Mouse (Mus musculus) urinary bladder, adult 2 months (tissue): ENCODE measurements around the gene Tns4. TPM values are rescaled to one million over a fixed set of nuclear protein-coding genes. Genes with fewer than 3 reads are reported as not detected.

Source experiments
- DNase-seq: peaks from one replicate; pipeline ENCODE4 v3.0.0; 2022; ENCODE audit warnings: low spot score
- polyA plus RNA-seq: library from polyadenylated mRNA; depleted of rRNA; stranded (reverse); fragments of >200 nt; gene quantifications from 2 replicates; pipeline ENCODE4 v1.2.3, GENCODE M21; 2012

Gene Tns4
- polyA plus RNA-seq, 1 experiment, result 26.0 TPM

DNA sequence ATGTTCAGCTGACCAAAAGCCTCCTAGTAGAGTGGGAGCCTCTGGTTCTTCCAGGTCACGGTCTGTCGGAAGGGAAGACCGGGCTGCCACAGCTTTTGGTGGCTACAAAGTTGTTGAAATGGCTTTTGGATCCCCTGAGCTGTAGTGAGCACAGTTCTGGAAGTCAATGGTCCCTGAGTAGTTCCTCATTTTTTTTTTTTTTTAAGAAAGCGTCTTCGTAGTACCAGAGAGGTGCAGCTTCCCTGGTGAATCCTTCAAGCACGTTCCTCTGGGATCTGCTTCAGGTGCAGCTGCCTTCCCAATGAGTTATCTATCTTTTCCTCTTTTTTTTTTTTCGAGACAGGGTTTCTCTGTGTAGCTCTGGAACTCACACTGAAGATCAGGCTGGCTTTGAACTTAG, 4.6 kb upstream of the Tns4 start:
- no peak for DNase-seq

DNA sequence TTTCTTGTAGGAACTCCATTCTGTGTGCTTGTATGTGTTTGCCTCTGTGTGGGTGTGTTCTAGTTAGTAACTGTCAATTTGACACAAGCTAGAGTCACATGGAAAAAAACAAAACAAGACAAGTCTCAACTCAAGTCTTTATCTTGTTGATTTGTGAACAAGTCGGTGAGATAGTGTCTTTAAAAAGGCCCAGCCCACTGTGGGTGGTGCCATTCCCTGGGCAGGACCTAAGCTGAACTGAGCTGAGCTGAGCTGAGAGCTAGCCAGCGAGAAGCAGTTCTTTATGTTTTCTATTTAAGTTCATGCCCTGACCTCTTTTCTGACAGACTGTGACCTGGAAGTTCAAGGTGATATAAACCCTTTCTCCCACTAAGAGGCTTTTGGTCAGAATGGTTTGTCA, 2.6 kb upstream of the Tns4 start:
- no peak for DNase-seq

DNA sequence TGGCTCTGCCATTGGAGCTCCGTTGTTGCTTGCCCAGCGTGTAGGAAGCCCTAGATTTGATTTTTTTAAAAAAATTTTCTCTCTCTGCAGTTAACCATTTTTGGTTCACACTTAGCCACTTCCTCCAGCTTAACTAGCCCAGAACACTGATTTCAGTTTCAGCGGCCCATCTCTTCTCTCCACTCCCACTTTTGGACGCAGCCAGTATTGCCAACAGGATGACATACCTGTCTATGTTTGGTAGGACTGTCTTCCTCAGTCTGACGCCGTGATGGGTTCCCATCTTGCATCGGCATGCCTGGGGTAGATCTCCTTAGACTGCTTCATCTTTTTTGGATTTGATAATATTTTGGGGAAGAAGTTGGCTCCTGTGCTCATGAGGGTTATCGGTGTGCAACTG, 1.3 kb upstream of the Tns4 start:
- DNase-seq, result no peak

DNA sequence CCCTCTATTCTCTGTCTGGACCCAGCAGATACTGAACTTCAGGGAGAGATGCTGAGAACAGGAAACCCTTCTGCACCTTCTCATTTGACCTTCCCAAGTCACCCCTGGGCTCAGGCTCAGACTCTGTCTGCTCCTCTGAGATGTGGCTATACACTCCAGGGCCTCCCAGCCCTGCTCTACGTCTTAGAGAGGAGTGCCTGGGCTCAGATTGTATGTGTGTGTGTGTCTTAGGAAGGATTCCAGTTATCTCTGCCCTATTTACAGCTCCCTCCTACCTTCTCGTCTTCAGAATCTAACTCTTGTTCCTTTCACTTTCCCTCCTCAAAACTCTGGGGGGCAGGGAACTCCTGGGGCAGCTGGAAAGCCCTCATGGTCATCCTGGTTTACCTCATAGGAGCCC, 620 bp downstream of the Tns4 start:
- DNase-seq, result no peak

DNA sequence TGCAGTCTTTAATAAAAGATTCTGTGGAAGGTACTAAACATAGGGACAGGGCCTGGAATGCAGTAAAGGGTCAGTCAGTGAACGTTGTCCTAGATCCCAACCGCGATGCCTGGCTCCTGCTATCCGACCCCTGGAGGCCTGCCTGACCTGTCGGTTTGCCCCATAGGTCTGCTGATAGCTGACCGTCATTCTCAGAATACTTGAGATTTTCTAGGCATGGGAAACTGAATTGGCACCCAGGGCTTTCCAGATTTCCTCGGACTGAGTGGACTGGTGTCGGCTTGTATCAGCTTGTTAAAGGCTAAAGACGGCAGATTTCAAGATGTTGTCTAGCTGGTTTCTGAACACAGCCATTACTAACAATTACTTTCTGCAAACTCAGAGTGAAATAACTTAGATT, 4.7 kb downstream of the Tns4 start:
- no peak for DNase-seq

DNA sequence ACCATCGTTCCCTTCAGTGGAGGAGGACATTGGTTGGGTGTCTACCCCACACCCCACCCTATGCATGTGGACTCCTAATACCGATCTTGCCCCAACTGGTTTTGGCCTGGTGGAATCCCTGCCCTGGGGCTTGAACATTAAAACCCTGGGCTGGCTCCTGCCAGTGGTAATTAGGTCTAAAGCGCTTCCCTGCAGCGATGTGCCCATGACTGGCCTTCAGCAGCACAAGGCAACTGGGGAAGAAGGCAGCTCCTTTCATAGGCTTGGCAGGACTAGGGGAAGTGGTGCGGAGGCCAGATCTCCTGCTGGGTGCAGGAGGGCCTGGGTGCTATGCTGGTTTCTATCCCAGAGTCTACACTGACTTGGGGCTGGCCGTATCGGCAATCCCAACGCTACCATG, 5.6 kb downstream of the Tns4 start:
- no peak for DNase-seq

DNA sequence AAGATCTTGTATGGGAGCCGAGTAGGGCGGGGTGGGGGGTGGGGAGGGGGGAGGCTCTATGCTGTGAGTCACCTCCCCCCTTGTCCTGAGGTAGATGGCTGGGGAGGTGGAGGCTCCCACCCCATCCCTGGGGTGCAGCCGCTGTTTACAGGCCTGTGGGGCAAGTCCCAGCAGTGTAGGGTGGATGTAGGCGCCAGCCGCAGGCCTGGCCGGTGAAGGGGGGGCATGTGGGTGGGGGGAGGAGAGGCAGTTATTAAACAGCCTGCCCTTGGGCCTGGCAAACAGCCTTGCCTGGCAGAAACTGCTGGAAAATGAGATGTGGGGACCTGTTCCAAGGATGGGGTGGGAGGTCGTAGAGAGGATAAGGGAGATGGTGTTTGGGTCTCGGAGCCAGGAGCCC, 7.0 kb downstream of the Tns4 start:
- no peak for DNase-seq

DNA sequence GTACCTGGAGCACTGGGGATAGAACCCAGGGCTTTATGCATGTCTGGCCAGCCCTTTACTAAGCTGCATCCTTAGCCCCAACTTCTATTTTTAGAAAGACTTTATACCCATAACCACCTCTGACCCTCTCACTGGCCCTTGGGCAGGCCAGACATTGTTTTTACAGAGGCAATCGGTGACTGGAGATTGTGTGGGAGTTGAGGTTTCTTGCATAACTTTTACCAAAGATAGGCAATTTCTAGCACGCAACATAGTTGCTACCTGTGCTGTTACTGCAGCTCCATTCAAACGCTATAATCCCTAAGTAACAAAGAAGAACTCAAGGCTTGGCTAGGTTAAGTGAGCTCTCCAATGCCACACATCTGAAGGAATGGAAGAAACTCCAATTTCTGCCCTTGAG, 7.5 kb downstream of the Tns4 start:
- no peak for DNase-seq

DNA sequence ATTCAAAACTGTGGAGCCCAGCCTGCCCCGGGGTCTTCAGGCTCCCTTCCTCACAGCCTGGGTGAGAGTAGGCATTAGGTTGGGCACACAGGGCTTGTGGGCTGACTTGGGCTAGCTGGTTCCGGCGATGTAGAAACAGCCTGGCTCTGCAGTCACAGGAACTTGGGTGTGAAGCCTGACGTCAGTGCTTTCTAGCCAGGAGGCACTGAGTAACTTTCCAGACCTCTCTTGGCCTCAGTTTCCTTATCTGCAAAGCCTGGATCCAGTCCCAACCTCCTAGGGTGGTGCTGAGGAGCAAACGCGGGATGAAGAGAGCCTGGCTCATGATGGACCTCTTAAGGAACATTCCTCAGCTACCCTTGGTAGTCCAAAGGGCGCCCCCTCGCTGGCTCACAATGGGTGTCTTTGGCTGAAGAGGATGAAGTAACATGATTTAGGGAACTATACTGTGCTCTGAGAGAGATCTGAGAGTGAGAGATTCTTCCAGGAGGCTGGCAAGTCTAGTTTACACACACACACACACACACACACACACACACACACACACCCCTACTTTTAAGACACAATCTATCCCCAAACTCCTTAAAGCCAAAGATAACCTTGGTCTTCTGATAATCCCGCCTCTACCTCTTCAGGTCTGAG, 8.1 kb downstream of the Tns4 start:
- no peak for DNase-seq

DNA sequence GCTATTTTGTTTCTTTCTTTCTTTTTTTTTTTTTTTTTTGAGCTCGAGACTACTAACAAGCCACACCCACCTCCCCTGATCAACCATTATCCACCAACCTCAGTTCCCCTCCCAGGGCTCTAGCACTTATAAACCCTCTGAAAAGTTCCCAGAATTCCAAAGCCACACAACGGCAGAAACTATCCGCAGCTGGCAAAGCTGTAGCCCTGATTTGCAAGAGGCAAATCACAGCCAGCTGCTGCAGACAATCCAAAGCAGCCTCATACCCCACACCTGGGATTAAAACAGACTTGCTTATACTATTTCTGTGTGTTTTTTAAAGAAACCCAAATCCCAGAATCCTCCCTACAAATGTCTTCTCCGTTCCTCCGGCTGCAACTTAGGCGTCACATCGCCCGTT, 11.2 kb downstream of the Tns4 start:
- DNase-seq, result no peak

DNA sequence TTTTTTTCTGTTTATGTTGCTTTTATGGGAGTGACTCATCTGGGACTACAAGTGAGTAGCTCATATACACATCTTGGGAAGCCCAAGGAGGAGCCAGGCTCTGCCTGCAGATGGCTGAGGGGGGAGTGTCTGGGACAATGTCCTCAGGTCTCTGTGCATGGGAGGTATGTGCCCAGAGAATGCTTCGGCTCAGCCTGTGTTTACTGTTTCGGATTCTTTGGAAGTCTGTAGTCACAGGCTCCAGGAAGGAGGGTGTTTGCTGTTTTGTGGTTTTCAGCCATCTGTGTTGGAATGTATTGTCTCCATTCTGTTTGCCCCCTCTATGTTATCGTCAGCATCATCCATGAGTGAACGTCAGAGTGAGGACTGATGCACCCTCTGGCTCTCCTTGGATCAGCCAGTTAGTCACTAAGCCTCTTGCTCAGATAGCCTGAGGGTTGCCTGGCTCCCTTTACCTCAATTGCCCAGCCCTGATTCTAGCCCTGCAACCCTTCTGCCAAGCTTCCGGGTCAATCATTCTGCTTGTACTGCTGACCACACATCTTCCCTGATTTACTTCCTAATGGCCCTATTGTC, 12.3 kb downstream of the Tns4 start:
- no peak for DNase-seq

DNA sequence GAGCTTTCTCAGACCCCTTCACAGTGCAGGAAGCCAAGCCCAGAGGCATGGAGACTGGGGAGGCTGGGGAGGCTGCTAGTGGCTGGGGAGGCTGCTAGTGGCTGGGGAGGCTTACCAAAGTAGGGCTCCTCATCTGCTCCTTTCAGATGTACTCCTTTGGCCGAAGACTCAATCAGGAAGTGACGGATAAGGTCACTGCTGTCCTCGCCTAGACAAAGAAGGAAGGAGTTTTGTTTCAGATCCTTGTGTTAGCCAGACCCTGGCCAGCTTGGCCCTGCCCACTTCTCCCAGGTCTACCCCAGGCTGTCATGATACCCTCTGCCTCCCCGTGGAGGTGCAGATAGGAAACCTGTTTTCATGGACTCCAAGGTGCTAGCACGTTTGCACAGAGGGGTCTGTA, 15.3 kb downstream of the Tns4 start:
- no peak for DNase-seq

DNA sequence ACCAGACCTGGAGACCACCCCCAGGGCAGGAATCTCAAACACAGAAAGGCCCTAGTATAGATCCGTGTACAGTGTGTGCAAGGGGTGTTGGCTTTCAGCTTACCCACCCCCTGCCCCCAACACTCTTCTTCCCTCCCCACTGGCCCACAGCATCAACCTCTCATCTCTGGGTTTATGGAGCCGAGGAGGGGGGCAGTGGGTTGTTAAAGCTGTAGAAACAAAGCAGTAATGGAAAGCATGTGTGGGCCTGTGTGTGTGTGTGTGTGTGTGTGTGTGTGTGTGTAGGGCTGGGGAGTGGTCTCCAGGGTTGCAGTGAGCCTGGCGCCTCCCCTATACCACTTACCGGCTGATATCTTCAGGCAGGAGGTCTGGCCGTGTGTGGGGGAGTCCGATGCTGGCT, 17.2 kb downstream of the Tns4 start:
- no peak for DNase-seq

DNA sequence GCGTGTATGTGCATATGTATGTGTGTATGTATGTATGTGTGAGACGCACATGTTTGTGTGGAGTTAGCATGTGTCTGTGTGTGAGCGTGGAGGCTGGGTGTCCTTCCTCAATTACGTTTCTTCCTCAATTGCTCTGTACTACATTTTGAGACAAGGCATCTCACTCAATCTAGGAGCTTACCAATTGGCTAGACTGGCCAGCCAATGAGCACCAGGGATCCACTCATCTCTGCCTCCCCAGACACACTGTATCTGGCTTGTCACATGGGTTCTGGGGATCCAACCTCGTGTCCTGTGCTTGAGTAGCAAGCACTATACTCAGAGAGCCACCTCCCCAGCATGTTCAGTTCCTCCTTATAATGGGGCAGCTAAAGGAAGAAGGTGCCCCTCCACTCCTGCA, 20.7 kb downstream of the Tns4 start:
- DNase-seq, result no peak

DNA sequence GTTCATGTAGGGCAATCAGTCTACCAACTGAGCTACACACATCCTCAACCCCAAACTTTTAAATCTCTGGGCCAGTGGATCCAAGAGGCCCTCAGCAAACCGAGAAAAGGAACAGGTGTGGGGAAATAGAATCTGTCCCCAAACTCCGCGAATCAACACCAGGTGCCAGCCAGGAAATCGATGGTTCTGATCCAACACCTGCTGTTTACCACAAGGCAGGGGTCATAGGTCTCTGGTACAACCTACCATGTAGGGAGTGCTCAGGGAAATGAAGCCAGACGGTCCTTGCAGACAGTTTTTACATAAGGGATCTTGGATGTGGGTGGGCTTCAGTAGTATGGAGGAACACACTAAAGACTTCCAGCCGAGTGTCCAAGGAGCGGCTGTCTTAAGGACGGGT, 21.5 kb downstream of the Tns4 start:
- no peak for DNase-seq

DNA sequence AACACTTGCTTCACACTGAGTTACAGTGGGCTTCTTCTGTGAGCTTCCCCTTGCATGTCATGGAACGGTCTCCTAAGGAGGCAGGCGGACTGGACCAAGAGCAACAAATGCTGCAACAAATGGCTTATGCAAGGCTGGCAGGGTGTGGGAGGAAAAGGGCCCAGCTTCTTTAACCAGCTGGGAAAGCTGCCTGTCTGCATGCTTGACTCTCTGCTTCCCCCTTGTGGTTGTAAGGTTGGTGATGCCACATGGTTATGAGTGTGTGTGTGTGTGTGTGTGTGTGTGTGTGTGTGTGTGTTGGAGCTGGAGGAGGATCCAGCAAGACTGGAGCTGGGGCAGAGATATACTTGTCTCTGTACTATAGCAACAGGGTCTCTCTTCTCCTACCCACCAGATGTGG, 23.1 kb downstream of the Tns4 start:
- no peak for DNase-seq

DNA sequence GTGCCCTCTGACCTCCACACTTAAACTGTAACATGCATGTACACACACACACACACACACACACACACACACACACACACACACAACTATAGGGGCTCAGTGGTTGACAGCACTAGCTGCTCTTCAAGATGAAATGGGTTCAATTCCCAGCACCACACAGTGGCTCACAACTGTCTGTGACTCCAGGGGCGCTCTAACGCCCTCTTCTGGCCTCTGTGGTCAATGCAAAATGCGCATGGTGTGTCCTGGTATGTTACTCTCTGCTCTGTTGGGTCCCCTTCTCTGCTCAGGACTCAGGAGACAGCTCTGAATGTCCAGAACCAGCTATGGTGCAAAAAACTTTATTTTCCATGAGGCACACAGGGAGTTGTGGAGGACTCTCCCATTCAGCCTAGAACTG, 23.8 kb downstream of the Tns4 start:
- no peak for DNase-seq

DNA sequence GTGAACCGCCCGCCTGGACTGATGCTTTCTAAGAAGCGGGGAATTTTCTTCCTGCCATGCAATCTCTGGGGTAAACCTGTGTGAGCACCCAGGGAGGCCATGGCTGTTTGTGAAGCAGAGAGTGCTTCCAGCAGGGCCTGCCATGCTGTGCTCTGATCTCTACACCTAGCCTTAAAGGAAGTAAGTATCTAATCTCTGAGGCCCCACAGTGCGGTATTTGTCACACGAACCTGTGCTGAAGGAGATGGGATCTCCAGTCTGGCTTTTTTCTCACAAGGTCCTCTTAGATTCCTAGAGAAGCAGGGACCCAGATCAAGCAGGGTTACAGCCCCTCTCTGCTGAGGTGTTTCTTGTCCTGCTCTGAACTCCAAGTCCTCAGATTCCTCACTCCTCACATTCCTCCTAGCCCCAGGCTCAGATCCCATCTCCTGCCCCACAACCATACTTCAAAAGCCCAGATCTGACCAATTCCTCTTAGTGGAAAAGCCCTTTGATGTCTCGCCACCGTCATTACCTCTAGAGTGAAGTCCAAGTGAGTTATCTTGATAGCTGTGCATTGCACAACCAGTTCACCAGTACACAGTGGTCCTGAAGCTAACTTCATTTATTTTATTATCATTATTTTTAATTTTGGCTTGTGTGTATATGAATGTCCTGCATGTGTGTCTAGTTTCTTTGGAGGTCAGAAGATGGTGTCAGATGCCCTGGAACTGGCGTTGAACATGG, 25.5 kb downstream of the Tns4 start:
- DNase-seq, result no peak

DNA sequence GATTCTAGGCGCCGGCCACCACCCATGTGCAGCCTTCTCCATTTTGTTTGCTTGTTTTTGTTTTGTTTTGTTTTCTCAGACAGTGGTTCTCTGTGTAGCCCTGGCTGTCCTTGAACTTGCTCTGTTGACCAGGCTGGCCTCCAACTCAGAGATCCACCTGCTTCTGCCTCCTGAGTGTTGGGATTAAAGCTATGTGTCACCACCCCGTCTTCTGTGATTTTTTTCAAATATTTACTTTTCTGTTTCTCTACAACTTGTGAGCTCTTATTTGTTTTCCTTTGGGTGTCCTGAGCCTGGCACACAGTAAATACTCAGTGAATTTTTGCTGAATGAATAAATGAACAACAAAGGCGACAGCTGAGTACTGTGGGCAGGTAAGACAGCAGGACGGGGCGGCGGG, 26.4 kb downstream of the Tns4 start:
- DNase-seq, result no peak

DNA sequence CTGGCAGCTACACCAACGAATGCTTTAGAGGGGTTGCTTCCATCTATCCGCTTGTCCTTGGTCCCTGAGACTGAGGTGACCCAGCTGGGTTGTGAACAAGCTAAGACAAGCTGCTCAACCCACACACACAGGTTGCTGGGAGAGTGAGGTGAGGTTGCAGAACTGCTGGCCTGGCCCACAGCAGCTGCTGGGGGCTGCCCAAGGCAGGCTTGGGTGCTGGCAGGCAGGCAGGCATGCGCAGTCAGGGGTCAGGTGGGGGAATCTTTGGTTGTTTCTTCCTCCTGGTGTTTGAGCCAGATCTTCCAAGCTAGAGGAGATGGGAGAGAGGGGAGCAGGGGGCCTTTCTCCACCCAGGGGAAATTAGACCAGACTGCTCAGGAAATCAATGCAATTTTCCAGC, 28.7 kb downstream of the Tns4 start:
- DNase-seq, result no peak

DNA sequence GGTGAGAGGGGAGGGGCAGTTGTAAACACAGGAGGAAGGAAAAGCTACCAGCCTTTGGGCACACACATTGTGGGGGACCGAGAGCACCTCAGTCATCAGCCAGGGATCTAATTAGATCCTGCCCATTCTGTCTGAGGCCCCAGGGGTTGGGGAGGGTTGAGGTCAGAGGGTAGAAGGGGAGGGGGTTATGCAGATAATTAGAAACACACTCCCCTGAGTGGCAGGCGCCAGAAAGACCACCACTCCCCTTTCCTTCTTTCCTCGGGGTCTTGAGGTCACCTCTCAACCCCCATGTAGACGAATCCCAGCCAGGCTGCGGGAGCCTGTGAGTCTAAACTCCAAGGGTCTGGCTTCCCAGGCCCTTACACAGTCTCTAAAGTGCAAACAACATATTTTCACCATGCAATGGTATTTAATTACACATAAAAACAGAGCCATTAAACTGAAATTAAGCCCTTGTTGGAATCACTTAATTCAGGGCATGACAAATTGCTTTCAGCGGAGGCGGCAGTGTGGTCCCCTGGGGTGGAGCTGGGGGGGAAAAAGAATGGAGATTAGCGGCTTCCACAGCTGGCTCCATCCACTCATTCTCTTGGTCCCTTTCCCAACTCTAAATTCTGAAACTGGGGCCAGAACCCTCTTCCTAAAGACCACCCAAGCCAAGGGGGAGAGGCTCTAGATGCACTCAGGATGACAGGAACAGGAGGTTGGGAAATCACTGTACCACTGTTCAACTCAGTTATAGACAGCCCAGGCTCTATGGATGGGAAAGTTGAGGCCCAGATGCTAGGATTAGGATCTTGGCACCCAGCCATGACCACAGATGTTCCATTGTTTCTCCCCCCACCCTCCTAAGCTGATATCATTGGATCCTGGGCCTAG, 33.3 kb downstream of the Tns4 start:
- DNase-seq, result no peak

DNA sequence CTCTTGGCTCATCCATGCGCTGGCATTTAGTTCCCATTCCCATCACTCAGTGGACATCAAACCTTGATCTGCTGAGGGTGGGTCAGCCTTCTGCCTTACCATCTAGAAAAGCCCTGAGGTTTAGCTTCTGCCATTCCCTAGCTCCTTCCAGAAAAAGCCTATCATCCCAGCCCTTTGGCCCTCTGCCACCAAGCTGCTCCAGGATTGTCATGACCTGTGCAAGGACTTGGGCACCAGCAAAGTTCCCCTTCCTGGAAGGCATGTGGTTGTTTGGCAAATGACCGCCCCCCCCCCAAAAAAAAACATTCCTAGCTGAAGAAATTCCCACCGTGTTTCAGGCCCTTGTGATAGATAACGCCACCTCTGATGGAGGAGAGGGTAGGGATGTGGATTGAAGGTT, 34.0 kb downstream of the Tns4 start:
- DNase-seq, result no peak

DNA sequence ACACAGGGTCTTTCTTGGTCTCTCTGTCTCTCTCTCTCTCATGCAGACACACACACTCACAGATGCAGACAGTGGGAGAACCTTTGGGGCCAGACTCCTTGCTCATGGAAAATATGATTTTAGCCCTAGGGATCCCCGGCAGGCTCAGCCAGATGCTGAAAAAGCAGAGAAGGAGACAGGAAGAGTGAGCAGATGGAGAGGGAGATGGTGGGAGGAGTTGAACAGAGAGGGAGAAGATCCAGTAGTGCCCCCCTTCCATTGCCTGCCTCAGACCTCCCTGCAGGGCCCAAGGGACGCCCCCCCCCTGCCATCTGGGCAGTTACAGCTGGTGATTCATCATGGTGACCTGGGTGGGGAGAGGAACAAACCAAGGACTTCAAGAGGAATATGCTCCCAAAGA, 41.5 kb downstream of the Tns4 start:
- no peak for DNase-seq
